Mouse (Mus musculus) testis, adult 2 months (tissue): ENCODE results near the gene Nop56.

Experiments used
- CTCF ChIP-seq: fragments of 200-500 bp; IDR thresholded peaks from 2 replicates; pipeline ENCODE4 v1.5.1; 2012; ENCODE audit warnings: low read depth, mild to moderate bottlenecking, inconsistent platforms, low read length, moderate library complexity; ENCODE audit not compliant: control insufficient read depth, insufficient read depth, insufficient replicate concordance
- POLR2A ChIP-seq: fragments of 200-500 bp; IDR thresholded peaks from 2 replicates; pipeline ENCODE4 v1.6.1; 2012; ENCODE audit warnings: low read depth, mild to moderate bottlenecking, inconsistent platforms, low read length, moderate library complexity; ENCODE audit not compliant: control insufficient read depth

DNA sequence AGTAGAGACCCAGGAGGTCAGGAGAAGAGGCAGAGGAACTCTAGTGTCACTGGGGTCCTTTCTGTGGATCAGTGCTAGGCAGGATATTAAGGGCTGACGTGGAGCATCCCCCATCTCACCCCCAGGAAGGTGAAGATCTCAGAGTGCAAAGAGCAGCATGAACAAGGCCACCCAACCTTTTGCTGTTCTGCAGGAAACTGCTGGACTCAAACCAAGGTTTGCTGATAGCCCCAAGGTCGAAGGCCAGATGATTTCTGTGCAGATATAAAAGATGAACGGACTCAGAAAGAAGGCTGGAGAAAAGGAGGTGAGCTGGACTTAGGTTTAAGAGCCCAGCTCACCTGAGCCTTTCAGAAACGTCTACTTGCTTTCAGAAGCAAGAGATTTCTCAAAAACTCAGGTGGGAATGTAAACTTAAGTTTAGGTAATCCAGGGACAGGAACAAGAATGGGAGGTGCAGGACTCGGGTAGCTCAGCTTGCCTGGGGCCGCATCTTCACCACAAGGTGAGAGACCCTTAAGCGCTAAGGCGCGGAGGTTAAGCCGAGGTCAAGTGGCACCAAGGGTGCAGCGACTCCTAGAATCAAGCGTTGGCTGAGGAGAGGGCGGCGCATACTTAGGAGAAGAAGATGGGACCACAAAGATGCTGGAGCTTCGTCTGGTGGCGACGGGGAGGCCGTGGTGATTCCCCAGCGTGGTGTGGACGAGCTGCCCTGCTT, 20.1 kb downstream of the Nop56 start:
- TF ChIP-seq CTCF, result no peak
- TF ChIP-seq POLR2A, result no peak
